Mouse (Mus musculus) E14TG2a.4 (cell line): ENCODE data around the gene Intu.

Source experiments
- H3K27me3 ChIP-seq: 2 replicates; pipeline ENCODE4 v1.6.1; 2014; ENCODE audit warnings: low read length, control low read depth; ENCODE audit not compliant: insufficient read depth
- H3K36me3 ChIP-seq: 2 replicates; pipeline ENCODE4 v1.6.1; 2014; ENCODE audit warnings: low read length, control low read depth; ENCODE audit not compliant: insufficient read depth
- H3K4me1 ChIP-seq: replicated peaks from 2 replicates; pipeline ENCODE4 v1.6.1; 2014; ENCODE audit warnings: low read depth, low read length, control low read depth
- H3K4me3 ChIP-seq: replicated peaks from 2 replicates; pipeline ENCODE4 v1.5.1; 2014; ENCODE audit warnings: mild to moderate bottlenecking, low read length
- H3K9me3 ChIP-seq: 2 replicates; pipeline ENCODE4 v1.6.1; 2014; ENCODE audit warnings: low read length, control low read depth
- CTCF ChIP-seq: conservative IDR thresholded peaks from 2 replicates; pipeline ENCODE4 v1.5.1; 2014; ENCODE audit warnings: low read length
- NANOG ChIP-seq: IDR thresholded peaks from 2 replicates; pipeline ENCODE4 v1.6.1; 2014; ENCODE audit warnings: borderline replicate concordance, low read length, mixed read lengths
- POU5F1 ChIP-seq: IDR thresholded peaks from 2 replicates; pipeline ENCODE4 v1.6.1; 2014; ENCODE audit warnings: low read length, borderline replicate concordance

The Intu gene

DNA sequence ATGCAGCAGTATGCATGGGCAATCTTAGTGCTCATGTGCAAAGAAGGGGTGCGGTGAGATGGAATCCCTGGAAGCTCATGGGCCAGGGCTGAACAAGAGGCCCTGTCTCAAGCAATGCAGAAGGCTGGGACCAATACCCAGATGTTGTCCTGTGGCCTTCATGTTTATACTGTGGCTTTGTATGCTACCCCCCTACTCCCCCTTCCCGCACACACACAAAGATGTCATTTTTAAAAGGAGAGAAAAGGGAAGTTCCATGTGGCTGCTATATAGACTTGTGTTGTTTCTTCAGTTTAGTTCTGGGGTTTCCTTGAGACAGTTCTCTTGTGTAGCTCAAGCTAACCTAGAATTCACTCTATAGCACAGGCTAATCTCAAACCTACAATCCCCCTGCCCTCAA lies 129.1 kb downstream of the Intu start:
- Histone ChIP-seq H3K9me3 (peaks cover 14% of the 10 kb centered on the region), H3K27me3 (no peaks in the 10 kb centered on the region), H3K36me3 (0 out of 2 replicates have a peak, but pooled peaks cover 6% of the 10 kb centered on the region), H3K4me3 (no peak overlapping the region), H3K4me1 (no peaks in the 10 kb centered on the region)
- TF ChIP-seq CTCF: no peak
- no peak for TF ChIP-seq POU5F1
- TF ChIP-seq NANOG: no peak

- Histone ChIP-seq H3K36me3 (no peaks in the 10 kb centered on the region), H3K27me3 (no peaks in the 10 kb centered on the region), H3K9me3 (0 out of 2 replicates have a peak, but pooled peaks cover 3% of the 10 kb centered on the region), H3K4me3 (no peak overlapping the region), H3K4me1 (peaks cover 5% of the 10 kb centered on the region; the same call in 1 of the 2 replicates)
- TF ChIP-seq NANOG (no peak), POU5F1 (no peak), CTCF (no peak)
Observed at GRCm38 (mm10) chr3:40666109-40666508, 135.0 kb downstream of the Intu start.

DNA sequence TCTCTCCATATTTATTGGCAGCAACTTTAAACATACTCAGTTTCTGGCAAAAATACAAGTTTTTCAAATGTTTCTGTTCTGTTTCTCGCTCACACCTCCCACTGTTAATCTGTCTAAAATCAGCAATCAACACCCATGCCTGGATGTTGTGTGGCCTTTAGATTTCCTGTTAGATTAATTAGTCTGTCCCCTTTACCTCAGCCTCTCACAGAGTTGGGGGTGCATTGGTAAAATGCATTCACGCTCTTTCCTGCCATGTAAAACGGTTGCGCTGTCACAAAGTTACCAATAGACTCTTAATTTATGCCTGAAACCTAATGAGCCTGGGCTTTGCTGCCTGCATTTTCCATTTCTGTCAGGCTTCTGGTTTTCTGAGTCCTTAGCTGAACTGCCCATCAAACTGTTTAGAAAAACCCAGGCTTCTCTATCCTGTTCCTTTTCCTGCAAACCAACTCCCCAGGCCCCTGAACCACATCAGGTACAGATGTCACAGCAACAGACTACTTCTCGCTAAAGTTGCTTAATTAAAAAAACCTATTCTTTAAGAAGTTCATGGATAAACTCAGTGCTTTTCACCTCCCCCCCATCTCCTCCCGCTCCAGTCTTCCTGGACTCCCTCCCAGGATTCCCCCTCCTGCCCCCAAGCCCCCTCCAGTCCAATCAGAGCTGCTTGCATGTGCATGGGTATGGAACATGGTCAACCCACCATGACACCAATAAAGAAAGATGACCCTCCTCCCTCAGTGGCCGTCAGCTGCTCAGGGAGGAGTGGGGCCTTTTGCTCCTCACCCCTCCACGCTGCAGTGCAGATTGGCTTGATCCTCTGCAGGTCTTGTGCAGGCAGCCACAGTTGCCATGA lies 136.0 kb downstream of the Intu start:
- Histone ChIP-seq H3K4me1 (peaks cover 5% of the 10 kb centered on the region; the same call in 1 of the 2 replicates), H3K4me3 (no peak overlapping the region), H3K9me3 (0 out of 2 replicates have a peak, but pooled peaks cover 3% of the 10 kb centered on the region), H3K36me3 (no peaks in the 10 kb centered on the region), H3K27me3 (no peaks in the 10 kb centered on the region)
- no peak for TF ChIP-seq CTCF
- no peak for TF ChIP-seq POU5F1
- no peak for TF ChIP-seq NANOG

- TF ChIP-seq NANOG (no peak), CTCF (no peak), POU5F1 (no peak)
- no peak overlapping the region for H3K4me3 ChIP-seq
- H3K4me1 ChIP-seq: peaks cover 5% of the 10 kb centered on the region; the same call in 1 of the 2 replicates
- H3K36me3 ChIP-seq: no peaks in the 10 kb centered on the region
- 0 out of 2 replicates have a peak, but pooled peaks cover 3% of the 10 kb centered on the region for H3K9me3 ChIP-seq
- no peaks in the 10 kb centered on the region for H3K27me3 ChIP-seq
Observed at GRCm38 (mm10) chr3:40668889-40669288, 137.8 kb downstream of the Intu start.

- H3K4me3 ChIP-seq: no peak overlapping the region
- no peak for TF ChIP-seq POU5F1
- no peak for TF ChIP-seq NANOG
- TF ChIP-seq CTCF: no peak
- no peaks in the 10 kb centered on the region for H3K36me3 ChIP-seq
- H3K9me3 ChIP-seq: 0 out of 2 replicates have a peak, but pooled peaks cover 3% of the 10 kb centered on the region
- no peaks in the 10 kb centered on the region for H3K27me3 ChIP-seq
- peaks cover 5% of the 10 kb centered on the region; the same call in 1 of the 2 replicates for H3K4me1 ChIP-seq
Observed at GRCm38 (mm10) chr3:40669395-40669794, 138.3 kb downstream of the Intu start.

- Histone ChIP-seq H3K36me3 (no peaks in the 10 kb centered on the region), H3K4me1 (peaks cover 5% of the 10 kb centered on the region; the same call in 1 of the 2 replicates), H3K9me3 (no peaks in the 10 kb centered on the region), H3K27me3 (no peaks in the 10 kb centered on the region), H3K4me3 (no peak overlapping the region)
- TF ChIP-seq POU5F1 (no peak), NANOG (no peak), CTCF (no peak)
Observed at GRCm38 (mm10) chr3:40673515-40673914, 142.4 kb downstream of the Intu start.

DNA sequence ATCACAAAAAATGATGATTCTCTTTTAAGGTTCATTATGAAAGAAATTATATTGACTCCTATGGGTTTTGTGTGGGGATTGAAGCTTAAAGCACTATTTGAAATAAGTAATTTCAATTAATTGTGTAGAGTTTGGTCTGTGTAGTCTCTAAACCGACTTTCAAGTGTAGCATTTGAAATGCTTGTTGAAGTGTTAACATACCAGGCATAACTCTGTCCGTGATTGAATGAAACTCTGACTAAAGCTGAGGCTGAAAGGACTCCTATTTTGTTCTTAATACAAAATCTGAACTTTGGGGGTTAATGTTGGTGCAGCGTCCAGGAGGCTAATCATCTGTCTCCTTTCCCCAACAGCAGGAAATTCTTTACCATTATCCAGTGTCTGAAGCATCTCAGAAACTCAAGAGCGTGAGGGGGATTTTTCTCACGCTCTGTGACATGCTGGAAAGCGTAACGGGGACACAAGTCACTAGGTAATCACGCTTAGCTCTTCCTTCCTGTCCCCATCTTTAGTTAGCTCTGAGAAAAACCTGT lies 143.9 kb downstream of the Intu start:
- no peaks in the 10 kb centered on the region for H3K9me3 ChIP-seq
- H3K4me1 ChIP-seq: peaks cover 5% of the 10 kb centered on the region; the same call in 1 of the 2 replicates
- TF ChIP-seq CTCF (no peak), NANOG (no peak), POU5F1 (no peak)
- H3K36me3 ChIP-seq: no peaks in the 10 kb centered on the region
- no peaks in the 10 kb centered on the region for H3K27me3 ChIP-seq
- no peak overlapping the region for H3K4me3 ChIP-seq

DNA sequence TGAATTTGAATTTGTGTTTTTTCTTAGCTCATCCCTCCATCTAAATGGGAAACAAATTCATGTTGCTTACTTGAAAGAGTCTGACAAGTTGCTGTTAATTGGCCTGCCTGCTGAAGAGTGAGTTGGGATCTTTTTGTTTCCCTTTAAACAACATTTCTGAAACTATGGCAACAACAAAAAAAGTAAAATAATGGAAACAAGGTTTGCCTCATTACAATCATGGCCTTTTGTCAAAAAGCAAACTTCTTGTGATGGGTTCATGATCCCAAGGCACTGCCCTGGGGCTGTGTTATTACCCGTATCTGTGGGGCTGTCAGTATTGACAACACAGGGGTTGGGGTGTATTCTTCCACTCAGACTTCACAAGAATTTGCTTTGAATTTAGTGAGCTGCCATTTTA lies 147.8 kb downstream of the Intu start:
- H3K36me3 ChIP-seq: no peaks in the 10 kb centered on the region
- H3K4me1 ChIP-seq: peaks cover 17% of the 10 kb centered on the region
- no peak for TF ChIP-seq CTCF
- no peak for TF ChIP-seq NANOG
- TF ChIP-seq POU5F1: no peak
- H3K27me3 ChIP-seq: no peaks in the 10 kb centered on the region
- H3K4me3 ChIP-seq: no peak overlapping the region
- H3K9me3 ChIP-seq: no peaks in the 10 kb centered on the region
